Mouse (Mus musculus): Measurements from ENCODE around the gene Ptprg. TPM values are rescaled to one million over a fixed set of nuclear protein-coding genes. Genes with fewer than 3 reads are reported as not detected.

The Ptprg gene
- polyA plus RNA-seq, 1 experiment, result 22.0 TPM

DNA sequence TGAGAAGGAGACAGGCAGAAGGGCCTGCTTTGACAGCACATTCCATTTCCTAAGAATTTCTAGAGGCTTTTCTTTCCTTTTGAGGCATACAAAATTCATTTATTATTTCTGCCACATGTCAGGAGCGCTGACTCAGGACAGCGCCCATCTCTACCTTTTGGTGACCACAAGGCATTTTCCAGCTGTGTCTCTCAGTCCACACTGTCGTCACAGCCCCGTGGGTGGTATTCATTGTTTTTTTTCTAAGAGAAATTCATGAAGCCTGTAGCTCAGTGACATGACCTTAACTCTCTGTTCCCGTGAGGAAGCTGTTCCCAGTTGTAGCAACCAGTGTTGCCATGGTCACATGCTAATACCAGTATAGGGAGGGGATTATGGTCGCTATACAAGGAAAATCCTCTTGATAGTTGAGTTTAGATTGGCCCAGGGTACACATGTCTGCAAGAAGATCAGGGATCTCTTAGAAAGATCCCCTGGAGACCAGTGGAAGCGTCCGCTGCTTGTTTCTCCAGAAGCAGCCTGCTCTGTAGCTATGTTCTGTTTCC is 590.7 kb downstream of the Ptprg start:
- no peak for TF ChIP-seq CTCF (IDR thresholded peaks at IDR 0.05; ENCODE audit: borderline replicate concordance, insufficient read depth, low read depth, low read length)
- TF ChIP-seq POLR2A (IDR thresholded peaks at IDR 0.05; ENCODE audit: borderline replicate concordance, insufficient read depth, low read length), result no peak

DNA sequence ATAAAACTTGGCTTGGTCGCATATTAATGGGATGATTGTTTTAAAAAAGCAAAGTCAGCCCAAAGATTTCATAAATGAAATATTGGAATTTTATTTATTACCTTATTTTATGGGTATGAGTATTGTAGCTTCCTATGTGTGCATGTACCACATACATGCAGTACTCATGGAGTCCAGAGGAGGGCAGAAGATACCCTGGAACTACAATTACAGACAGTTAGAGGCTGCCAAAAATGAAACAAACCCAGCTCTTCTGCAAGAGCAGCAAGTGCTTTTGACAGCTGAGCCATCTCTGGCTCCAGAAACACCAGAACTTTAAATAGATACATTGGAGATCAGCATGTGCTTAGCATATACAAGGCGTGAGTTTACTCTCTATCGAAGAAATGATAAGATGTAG is 592.6 kb downstream of the Ptprg start:
- H3K27me3 ChIP-seq (ENCODE audit: control insufficient read depth, insufficient read depth, low read length), result no peaks in the 10 kb centered on the region
- TF ChIP-seq CTCF (IDR thresholded peaks at IDR 0.05; ENCODE audit: borderline replicate concordance, insufficient read depth, low read depth, low read length) (no peak), POLR2A (IDR thresholded peaks at IDR 0.05; ENCODE audit: borderline replicate concordance, insufficient read depth, low read length) (no peak)
- H3K27ac ChIP-seq (ENCODE audit: insufficient read depth, low read length), result no peak overlapping the region
- H3K4me3 ChIP-seq (replicated peaks; ENCODE audit: insufficient read depth, low read depth, low read length), result no peak overlapping the region
- DNase-seq, result no peak
- WGBS, result over 99% methylated on average over 3 of the region's 3 CpGs
- no peaks in the 10 kb centered on the region for H3K4me1 ChIP-seq (ENCODE audit: control insufficient read depth, insufficient read depth, low read length)

More for the DNA sequence above, 590.7 kb downstream of the Ptprg start:
- Histone ChIP-seq H3K27ac (ENCODE audit: insufficient read depth, low read length) (no peak overlapping the region), H3K4me3 (replicated peaks; ENCODE audit: insufficient read depth, low read depth, low read length) (no peak overlapping the region), H3K4me1 (ENCODE audit: control insufficient read depth, insufficient read depth, low read length) (no peaks in the 10 kb centered on the region), H3K27me3 (ENCODE audit: control insufficient read depth, insufficient read depth, low read length) (no peaks in the 10 kb centered on the region)
- WGBS, result 70% methylated on average over 8 of the region's 8 CpGs
- no peak for DNase-seq

DNA sequence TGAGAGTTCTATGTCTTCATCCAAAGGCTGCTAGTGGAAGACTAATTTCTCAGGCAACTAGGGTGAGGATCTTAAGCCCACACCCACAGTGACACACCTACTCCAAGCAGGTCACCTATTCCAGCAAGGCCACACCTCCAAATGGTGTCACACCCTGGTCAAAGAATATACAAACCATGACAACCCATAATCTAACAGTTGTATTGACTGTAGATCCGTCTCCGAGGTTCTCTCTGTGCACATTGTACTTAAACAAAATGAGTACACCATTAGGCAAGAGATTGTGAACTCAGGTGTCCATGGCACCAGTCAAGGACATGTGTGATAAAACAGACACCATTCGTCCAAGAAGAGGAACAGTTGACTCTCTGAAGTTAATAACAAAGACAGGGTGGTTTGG is 596.2 kb downstream of the Ptprg start:
- H3K4me3 ChIP-seq (replicated peaks; ENCODE audit: insufficient read depth, low read depth, low read length), result no peak overlapping the region
- H3K4me1 ChIP-seq (ENCODE audit: control insufficient read depth, insufficient read depth, low read length), result no peaks in the 10 kb centered on the region
- no peak overlapping the region for H3K27ac ChIP-seq (ENCODE audit: insufficient read depth, low read length)
- no peaks in the 10 kb centered on the region for H3K27me3 ChIP-seq (ENCODE audit: control insufficient read depth, insufficient read depth, low read length)
- WGBS, result 87% methylated on average over 3 of the region's 3 CpGs
- TF ChIP-seq CTCF (IDR thresholded peaks at IDR 0.05; ENCODE audit: borderline replicate concordance, insufficient read depth, low read depth, low read length) (no peak), POLR2A (IDR thresholded peaks at IDR 0.05; ENCODE audit: borderline replicate concordance, insufficient read depth, low read length) (no peak)
- no peak for DNase-seq

DNA sequence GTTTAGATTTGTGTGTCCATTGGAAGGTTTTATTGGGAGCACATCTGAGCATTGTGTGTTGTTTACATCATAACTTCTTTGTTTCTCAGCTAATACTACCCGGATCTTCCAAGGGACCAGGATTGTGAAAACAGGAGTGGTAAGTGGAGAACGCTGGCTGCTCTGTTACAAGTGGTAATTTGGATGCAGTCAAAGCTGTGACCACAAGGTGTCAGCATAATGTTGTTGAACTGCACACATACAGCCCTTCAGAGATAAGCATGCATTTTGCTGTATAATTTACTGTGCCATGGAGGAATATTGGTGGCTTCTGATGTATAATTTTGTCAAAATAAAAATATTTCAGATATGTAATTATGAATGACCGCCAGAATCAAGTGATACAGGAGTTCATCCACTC is 598.6 kb downstream of the Ptprg start:
- no peak overlapping the region for H3K4me3 ChIP-seq (replicated peaks; ENCODE audit: insufficient read depth, low read depth, low read length)
- WGBS, result 39% methylated on average over 3 of the region's 3 CpGs
- no peaks in the 10 kb centered on the region for H3K4me1 ChIP-seq (ENCODE audit: control insufficient read depth, insufficient read depth, low read length)
- no peak overlapping the region for H3K27ac ChIP-seq (ENCODE audit: insufficient read depth, low read length)
- peak; percentile 66 for TF ChIP-seq CTCF (IDR thresholded peaks at IDR 0.05; ENCODE audit: borderline replicate concordance, insufficient read depth, low read depth, low read length)
- no peak for TF ChIP-seq POLR2A (IDR thresholded peaks at IDR 0.05; ENCODE audit: borderline replicate concordance, insufficient read depth, low read length)
- DNase-seq, result peak; percentile 46 to 50
- no peaks in the 10 kb centered on the region for H3K27me3 ChIP-seq (ENCODE audit: control insufficient read depth, insufficient read depth, low read length)

DNA sequence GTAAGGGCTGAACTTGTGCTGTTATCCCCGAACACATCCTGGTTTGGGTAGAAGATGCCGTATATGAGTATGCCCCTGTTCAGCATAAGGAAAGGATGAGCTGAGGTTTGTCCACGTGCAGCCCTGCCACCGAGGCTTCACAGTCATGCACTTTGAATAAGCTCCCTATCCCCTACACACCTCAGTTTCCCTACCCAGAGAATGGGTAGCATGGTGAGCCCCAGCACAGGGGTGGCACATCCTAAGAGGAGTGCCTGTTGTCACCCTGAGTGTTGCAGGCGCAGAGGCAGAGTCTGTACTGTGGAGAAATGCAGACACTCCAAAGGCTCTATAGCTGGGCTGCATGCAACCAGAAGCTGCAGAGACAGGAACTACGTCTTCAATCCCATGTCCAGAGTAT is 599.4 kb downstream of the Ptprg start:
- H3K27ac ChIP-seq (ENCODE audit: insufficient read depth, low read length), result no peak overlapping the region
- no peaks in the 10 kb centered on the region for H3K27me3 ChIP-seq (ENCODE audit: control insufficient read depth, insufficient read depth, low read length)
- no peak overlapping the region for H3K4me3 ChIP-seq (replicated peaks; ENCODE audit: insufficient read depth, low read depth, low read length)
- no peak for DNase-seq
- no peaks in the 10 kb centered on the region for H3K4me1 ChIP-seq (ENCODE audit: control insufficient read depth, insufficient read depth, low read length)
- WGBS, result 98% methylated on average over 6 of the region's 6 CpGs
- no peak for TF ChIP-seq POLR2A (IDR thresholded peaks at IDR 0.05; ENCODE audit: borderline replicate concordance, insufficient read depth, low read length)
- no peak for TF ChIP-seq CTCF (IDR thresholded peaks at IDR 0.05; ENCODE audit: borderline replicate concordance, insufficient read depth, low read depth, low read length)

DNA sequence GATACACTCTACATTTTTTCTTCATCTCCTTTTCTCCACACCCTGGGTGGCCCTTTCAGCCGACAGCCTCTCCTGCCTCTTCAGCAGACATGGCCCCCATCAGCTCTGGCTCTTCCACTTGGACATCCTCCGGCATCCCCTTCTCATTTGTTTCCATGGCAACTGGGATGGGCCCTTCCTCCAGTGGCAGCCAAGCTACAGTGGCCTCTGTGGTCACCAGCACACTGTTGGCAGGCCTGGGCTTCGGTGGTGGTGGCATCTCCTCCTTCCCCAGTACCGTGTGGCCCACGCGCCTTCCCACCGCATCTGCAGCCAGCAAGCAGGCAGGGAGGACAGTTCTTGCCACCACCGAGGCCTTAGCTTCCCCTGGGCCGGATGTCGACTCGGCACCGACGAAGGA is 600.3 kb downstream of the Ptprg start:
- 57% methylated on average over 13 of the region's 13 CpGs for WGBS
- TF ChIP-seq CTCF (IDR thresholded peaks at IDR 0.05; ENCODE audit: borderline replicate concordance, insufficient read depth, low read depth, low read length), result no peak
- TF ChIP-seq POLR2A (IDR thresholded peaks at IDR 0.05; ENCODE audit: borderline replicate concordance, insufficient read depth, low read length), result no peak
- Histone ChIP-seq H3K27ac (ENCODE audit: insufficient read depth, low read length) (no peak overlapping the region), H3K27me3 (ENCODE audit: control insufficient read depth, insufficient read depth, low read length) (no peaks in the 10 kb centered on the region), H3K4me3 (replicated peaks; ENCODE audit: insufficient read depth, low read depth, low read length) (no peak overlapping the region), H3K4me1 (ENCODE audit: control insufficient read depth, insufficient read depth, low read length) (no peaks in the 10 kb centered on the region)
- DNase-seq, result no peak

DNA sequence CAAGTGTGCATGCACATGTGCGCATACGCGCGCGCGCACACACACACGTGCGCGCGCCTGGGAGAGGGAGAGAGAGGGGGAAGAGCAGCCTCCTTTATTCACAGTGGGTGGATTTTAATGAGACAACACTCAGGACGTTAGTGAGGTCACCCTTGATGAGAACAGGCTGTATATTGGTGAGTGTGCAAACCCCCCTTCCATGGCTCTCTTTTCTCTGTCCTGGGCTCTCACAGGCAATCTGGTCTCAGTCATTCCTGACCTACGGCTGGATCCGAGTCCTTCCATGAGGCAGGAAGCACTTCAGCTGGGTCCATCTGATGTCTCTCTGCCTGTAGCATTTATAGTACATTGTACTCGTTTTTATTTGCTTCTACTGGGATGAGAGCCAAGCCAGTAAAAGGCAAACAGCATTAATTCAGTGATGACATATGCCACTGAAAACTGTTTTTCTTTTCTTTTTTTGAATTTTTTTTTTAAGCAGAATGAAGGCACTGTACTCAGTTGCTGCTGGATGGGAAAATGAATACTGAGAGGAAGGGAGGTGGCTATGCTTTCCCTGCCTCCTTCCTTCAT is 608.5 kb downstream of the Ptprg start:
- 73% methylated on average over 14 of the region's 14 CpGs for WGBS
- no peak for TF ChIP-seq CTCF (IDR thresholded peaks at IDR 0.05; ENCODE audit: borderline replicate concordance, insufficient read depth, low read depth, low read length)
- TF ChIP-seq POLR2A (IDR thresholded peaks at IDR 0.05; ENCODE audit: borderline replicate concordance, insufficient read depth, low read length), result no peak
- DNase-seq, result no peak
- Histone ChIP-seq H3K4me3 (replicated peaks; ENCODE audit: insufficient read depth, low read depth, low read length) (no peak overlapping the region), H3K27ac (ENCODE audit: insufficient read depth, low read length) (no peak overlapping the region), H3K27me3 (ENCODE audit: control insufficient read depth, insufficient read depth, low read length) (no peaks in the 10 kb centered on the region), H3K4me1 (ENCODE audit: control insufficient read depth, insufficient read depth, low read length) (peaks cover 5% of the 10 kb centered on the region)

DNA sequence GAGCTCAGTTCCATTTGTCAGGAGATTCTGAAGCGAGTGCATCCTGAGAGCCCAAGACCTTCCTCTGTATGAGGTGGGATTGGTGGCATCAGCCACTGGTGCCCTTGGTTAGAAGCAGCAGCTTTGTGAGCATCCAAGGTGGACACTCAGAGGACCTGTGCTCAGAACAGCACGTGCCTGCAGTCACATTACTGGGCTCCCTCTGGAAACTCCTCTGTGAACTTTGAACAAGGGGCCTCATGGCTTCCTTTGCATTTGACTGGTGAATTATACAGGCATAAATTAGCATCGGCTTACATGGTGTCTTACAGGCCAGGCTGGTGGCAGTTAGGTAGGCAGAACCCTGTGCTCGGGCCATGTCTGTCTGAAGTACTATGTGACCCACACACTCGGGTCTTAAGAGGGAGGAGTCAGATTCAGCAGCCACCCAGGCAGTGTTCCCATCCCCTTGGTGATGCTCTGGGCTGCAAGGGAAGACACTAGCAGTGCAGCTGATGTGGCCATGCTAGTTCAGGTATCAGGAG is 609.1 kb downstream of the Ptprg start:
- peaks cover 5% of the 10 kb centered on the region for H3K4me1 ChIP-seq (ENCODE audit: control insufficient read depth, insufficient read depth, low read length)
- no peak overlapping the region for H3K27ac ChIP-seq (ENCODE audit: insufficient read depth, low read length)
- no peak overlapping the region for H3K4me3 ChIP-seq (replicated peaks; ENCODE audit: insufficient read depth, low read depth, low read length)
- no peaks in the 10 kb centered on the region for H3K27me3 ChIP-seq (ENCODE audit: control insufficient read depth, insufficient read depth, low read length)
- TF ChIP-seq CTCF (IDR thresholded peaks at IDR 0.05; ENCODE audit: borderline replicate concordance, insufficient read depth, low read depth, low read length) (no peak), POLR2A (IDR thresholded peaks at IDR 0.05; ENCODE audit: borderline replicate concordance, insufficient read depth, low read length) (no peak)
- no peak for DNase-seq
- WGBS, result 84% methylated on average over 5 of the region's 5 CpGs

Data from cerebellum, adult 2 months (tissue).